Mouse (Mus musculus) heart, embryonic 13.5 days (tissue): ENCODE results near the gene Osgin1. TPM values are rescaled to one million over a fixed set of nuclear protein-coding genes. Genes with fewer than 3 reads are reported as not detected.

Experiments
- ATAC-seq: fragments of 200-750 bp; cut with Nextera tagmentation; 2 replicates; pipeline ENCODE4 v1.8.0; 2017; ENCODE audit warnings: moderate TSS enrichment; ENCODE audit not compliant: insufficient number of reproducible peaks, low FRiP score, low TSS enrichment; ENCODE audit errors: extremely low read depth
- H3K27ac ChIP-seq: fragments of 300-500 bp; sonication (generic); replicated peaks from 2 replicates; pipeline ENCODE4 v1.5.1; 2015; ENCODE audit warnings: moderate library complexity, mild to moderate bottlenecking, inconsistent platforms
- H3K27me3 ChIP-seq: fragments of 300-500 bp; sonication (generic); replicated peaks from 2 replicates; pipeline ENCODE4 v1.6.1; 2015; ENCODE audit warnings: mild to moderate bottlenecking, inconsistent platforms
- H3K36me3 ChIP-seq: fragments of 300-500 bp; sonication (generic); 2 replicates; pipeline ENCODE4 v1.6.1; 2015; ENCODE audit warnings: mild to moderate bottlenecking, inconsistent platforms
- H3K4me1 ChIP-seq: fragments of 300-500 bp; sonication (generic); 2 replicates; pipeline ENCODE4 v1.6.1; 2015; ENCODE audit warnings: inconsistent platforms
- H3K4me2 ChIP-seq: fragments of 300-500 bp; sonication (generic); 2 replicates; pipeline ENCODE4 v1.6.1; 2015; ENCODE audit warnings: inconsistent platforms, mild to moderate bottlenecking, moderate library complexity
- H3K4me3 ChIP-seq: fragments of 300-500 bp; sonication (generic); 2 replicates; pipeline ENCODE4 v1.5.1; 2015; ENCODE audit warnings: moderate library complexity, mild to moderate bottlenecking, inconsistent platforms
- H3K9ac ChIP-seq: fragments of 300-500 bp; sonication (generic); 2 replicates; pipeline ENCODE4 v1.6.1; 2015; ENCODE audit warnings: inconsistent platforms, mild to moderate bottlenecking, moderate library complexity
- H3K9me3 ChIP-seq: fragments of 300-500 bp; sonication (generic); 2 replicates; pipeline ENCODE4 v1.6.1; 2016; ENCODE audit warnings: inconsistent platforms
- WGBS: fragments of 180-500 bp; shearing (Covaris S2); methylation state at CpG from one replicate; pipeline ENCODE4 v1.1.7; 2015; ENCODE audit warnings: mixed read lengths; 5-methylcytosine and 5-hydroxymethylcytosine counted together
- polyA plus RNA-seq: library from polyadenylated mRNA; unstranded; fragments of >200 nt; fragmentation: Nextera tagmentation; extraction: Ambion mirVana; gene quantifications from 2 replicates; pipeline ENCODE4 v1.2.1, GENCODE M21; 2015

Osgin1 gene
- polyA plus RNA-seq, 1 experiment from 2014 or later: 0.51 TPM

DNA sequence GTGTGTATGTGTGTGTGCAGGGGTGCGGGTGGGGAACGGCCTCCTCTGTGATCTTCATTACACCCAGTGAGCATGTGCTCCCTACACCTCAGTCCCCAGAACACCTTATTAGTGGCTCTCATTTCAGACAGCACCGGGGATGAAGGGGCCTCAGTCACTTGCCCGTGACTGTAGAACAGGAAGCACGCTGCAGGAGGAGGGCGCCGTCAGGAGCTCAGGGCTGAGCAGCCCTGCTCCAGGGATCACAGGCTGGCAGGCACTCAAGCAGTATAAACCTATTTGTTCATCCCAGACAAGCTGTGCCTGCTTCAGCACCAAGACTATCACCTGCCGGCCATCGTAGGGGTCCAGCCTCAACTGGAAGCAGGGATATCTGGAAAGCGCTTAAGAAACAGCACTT lies 30.0 kb upstream of the Osgin1 start:
- H3K27me3 ChIP-seq: no peaks in the 10 kb centered on the region
- ATAC-seq: no peak
- no peak overlapping the region for H3K4me2 ChIP-seq
- WGBS: 75% methylated on average over 10 of the region's 10 CpGs
- peaks cover 10% of the 10 kb centered on the region for H3K4me1 ChIP-seq
- no peak overlapping the region for H3K9ac ChIP-seq
- H3K27ac ChIP-seq: no peak overlapping the region
- no peaks in the 10 kb centered on the region for H3K9me3 ChIP-seq
- no peak overlapping the region for H3K4me3 ChIP-seq
- H3K36me3 ChIP-seq: peaks cover 70% of the 10 kb centered on the region

DNA sequence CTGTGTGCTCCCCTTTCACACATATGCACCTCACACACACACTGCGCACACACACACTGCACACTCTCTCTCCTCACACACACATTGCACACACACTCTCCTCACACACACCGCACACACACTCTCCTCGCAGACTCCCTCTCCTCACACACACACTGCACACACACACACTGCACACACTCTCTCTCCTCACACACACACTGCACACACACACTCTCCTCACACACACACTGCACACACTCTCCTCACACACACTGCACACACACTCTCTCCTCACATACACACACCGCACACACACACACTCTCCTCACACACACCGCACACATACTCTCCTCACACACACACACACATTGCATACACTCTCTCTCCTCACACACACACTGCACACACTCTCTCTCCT lies 29.3 kb upstream of the Osgin1 start:
- no peak overlapping the region for H3K9ac ChIP-seq
- peaks cover 78% of the 10 kb centered on the region for H3K36me3 ChIP-seq
- no peak overlapping the region for H3K27ac ChIP-seq
- H3K9me3 ChIP-seq: no peaks in the 10 kb centered on the region
- no peak overlapping the region for H3K4me3 ChIP-seq
- H3K4me2 ChIP-seq: no peak overlapping the region
- no peak for ATAC-seq
- WGBS: 95% methylated on average over 5 of the region's 5 CpGs
- peaks cover 3% of the 10 kb centered on the region; the same call in 1 of the 2 replicates for H3K4me1 ChIP-seq
- H3K27me3 ChIP-seq: no peaks in the 10 kb centered on the region

DNA sequence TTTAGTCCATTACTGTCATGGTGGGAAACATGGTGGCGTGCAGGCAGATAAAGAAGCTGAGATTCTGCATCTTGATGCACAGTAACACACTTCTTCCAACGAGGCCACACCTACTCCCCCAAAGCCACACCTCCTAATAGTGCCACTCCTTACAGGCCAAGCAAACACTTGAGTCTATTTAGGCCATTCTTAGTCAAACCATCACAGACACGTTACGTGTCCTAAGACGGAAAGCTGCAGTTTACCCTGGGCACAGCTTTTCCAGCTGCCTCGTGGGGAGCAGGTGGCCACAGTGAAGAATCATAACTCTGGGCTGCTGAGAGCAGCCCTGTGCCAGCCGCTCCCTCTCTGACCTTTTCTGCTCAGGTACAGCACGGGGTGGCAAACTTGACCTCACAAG lies 25.6 kb upstream of the Osgin1 start:
- Histone ChIP-seq H3K9ac (no peak overlapping the region), H3K9me3 (no peaks in the 10 kb centered on the region), H3K27ac (no peak overlapping the region), H3K4me2 (no peak overlapping the region), H3K4me3 (no peak overlapping the region), H3K27me3 (peaks cover under 1% of the 10 kb centered on the region; the same call in 1 of the 2 replicates), H3K36me3 (peaks cover 78% of the 10 kb centered on the region), H3K4me1 (peaks cover 4% of the 10 kb centered on the region)
- 84% methylated on average over 8 of the region's 8 CpGs for WGBS
- ATAC-seq: no peak

DNA sequence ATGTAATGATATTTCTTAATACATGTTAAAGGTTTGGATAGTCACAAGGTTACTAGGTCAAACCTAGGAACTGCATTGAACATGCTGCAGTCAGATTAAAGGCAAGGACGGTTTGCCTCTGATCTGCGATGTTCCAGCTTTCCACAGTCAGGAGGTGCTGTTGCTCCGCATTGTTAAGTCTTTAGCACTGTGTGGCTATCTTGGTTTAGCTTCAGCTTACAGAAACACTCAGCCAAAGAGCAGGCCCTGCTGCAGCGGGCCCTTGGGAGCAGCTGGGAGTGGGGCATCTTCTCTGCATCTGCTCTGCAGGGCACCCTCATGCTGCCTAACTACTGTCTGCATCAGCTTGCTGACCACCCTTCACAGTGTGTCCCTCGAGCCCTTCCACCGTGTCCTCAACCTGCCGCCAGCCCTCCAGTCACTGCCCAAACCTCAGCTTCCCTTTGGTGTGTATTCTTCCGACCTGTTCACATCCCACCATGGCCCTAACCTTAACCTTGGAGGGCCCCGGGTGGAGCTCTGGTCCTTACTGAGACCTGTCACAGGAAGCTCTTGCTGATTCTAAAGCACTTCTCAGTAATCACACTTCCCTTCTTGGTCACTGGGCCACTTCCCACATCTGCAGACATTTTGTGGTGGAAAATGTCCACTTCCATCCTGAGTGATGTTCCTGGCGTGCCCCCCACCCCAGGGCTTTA lies 21.7 kb upstream of the Osgin1 start:
- WGBS: 48% methylated on average over 10 of the region's 10 CpGs
- H3K27ac ChIP-seq: no peak overlapping the region
- peaks cover 4% of the 10 kb centered on the region for H3K4me1 ChIP-seq
- H3K27me3 ChIP-seq: peaks cover 35% of the 10 kb centered on the region
- H3K36me3 ChIP-seq: peaks cover 45% of the 10 kb centered on the region
- no peak for ATAC-seq
- no peak overlapping the region for H3K9ac ChIP-seq
- no peaks in the 10 kb centered on the region for H3K9me3 ChIP-seq
- no peak overlapping the region for H3K4me2 ChIP-seq
- H3K4me3 ChIP-seq: no peak overlapping the region

DNA sequence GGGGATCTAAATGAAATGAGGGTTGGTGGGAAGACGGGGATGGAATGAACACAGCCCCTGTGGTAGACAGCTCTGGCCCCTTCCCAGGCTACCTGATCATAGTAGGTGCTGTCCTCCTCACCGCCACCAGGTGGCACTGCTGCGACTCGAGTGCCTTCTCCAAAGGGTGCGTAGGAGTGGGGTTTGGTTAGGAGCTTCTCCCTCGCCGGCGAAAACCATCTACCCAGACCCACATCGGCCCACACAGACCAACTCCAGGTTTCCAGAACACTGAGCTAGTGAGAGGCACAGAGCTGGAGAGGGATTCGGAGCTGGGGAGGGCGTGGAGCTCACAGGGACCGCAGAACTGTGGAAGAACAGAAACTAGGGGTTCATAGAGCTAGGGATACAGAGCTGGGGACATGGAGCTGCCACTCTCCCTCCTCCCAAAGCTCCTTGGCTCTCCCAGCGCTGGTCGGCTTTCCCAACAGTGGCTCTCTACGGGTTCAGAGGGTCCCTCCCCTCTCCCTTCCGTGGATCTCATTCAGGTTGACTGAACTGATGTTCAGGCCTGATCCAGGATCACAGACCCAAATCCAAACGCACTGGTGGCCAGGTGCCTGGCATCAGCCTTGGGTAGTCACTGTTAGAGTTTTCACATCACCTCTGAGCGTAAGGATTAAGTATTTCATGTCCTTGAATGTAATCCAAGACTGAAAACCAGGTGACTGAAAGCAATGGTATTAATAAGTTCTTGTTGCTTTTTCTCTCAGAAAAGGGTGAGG lies 21.0 kb upstream of the Osgin1 start:
- Histone ChIP-seq H3K4me3 (peak overlapping the region; percentile 38), H3K27me3 (peaks cover 38% of the 10 kb centered on the region), H3K27ac (no peak overlapping the region), H3K4me1 (peaks cover 4% of the 10 kb centered on the region), H3K9me3 (no peaks in the 10 kb centered on the region), H3K9ac (peak overlapping the region; percentile 79), H3K36me3 (peaks cover 38% of the 10 kb centered on the region), H3K4me2 (peak overlapping the region; percentile 72)
- 12% methylated on average over 18 of the region's 18 CpGs for WGBS
- ATAC-seq: no peak

- H3K27me3 ChIP-seq: peaks cover 39% of the 10 kb centered on the region
- H3K36me3 ChIP-seq: peaks cover 31% of the 10 kb centered on the region
- no peak overlapping the region for H3K4me3 ChIP-seq
- ATAC-seq: no peak
- H3K9ac ChIP-seq: 0 out of 2 replicates have a peak overlapping the region, but pooled peaks have one; percentile 15
- H3K4me1 ChIP-seq: peaks cover 4% of the 10 kb centered on the region
- no peak overlapping the region for H3K4me2 ChIP-seq
- no peaks in the 10 kb centered on the region for H3K9me3 ChIP-seq
- H3K27ac ChIP-seq: no peak overlapping the region
- 75% methylated on average over 10 of the region's 10 CpGs for WGBS
These were observed 20.3 kb upstream of the Osgin1 start for GRCm38 (mm10) chr8:119413605-119414004.

GRCm38 (mm10) chr8:119420318-119420717 lies 13.6 kb upstream of the Osgin1 start:
- Histone ChIP-seq H3K4me3 (no peak overlapping the region), H3K4me2 (no peak overlapping the region), H3K27me3 (peaks cover 27% of the 10 kb centered on the region), H3K36me3 (no peaks in the 10 kb centered on the region), H3K9ac (no peak overlapping the region), H3K4me1 (peaks cover 33% of the 10 kb centered on the region), H3K27ac (no peak overlapping the region), H3K9me3 (no peaks in the 10 kb centered on the region)
- ATAC-seq: no peak
- WGBS: 51% methylated on average over 7 of the region's 7 CpGs

GRCm38 (mm10) chr8:119421603-119422122 lies 12.3 kb upstream of the Osgin1 start:
- H3K27ac ChIP-seq: peak overlapping the region; percentile 5; the same call in 1 of the 2 replicates

GRCm38 (mm10) chr8:119422123-119422711 lies 11.7 kb upstream of the Osgin1 start:
- H3K27me3 ChIP-seq: peaks cover 13% of the 10 kb centered on the region; the same call in 1 of the 2 replicates
- peak overlapping the region; percentile 2; the same call in 1 of the 2 replicates for H3K9ac ChIP-seq
- 47% methylated on average over 9 of the region's 9 CpGs for WGBS
- no peaks in the 10 kb centered on the region for H3K9me3 ChIP-seq
- H3K4me1 ChIP-seq: peaks cover 46% of the 10 kb centered on the region
- H3K4me3 ChIP-seq: no peak overlapping the region
- ATAC-seq: peak; percentile 16; the same call in 1 of the 2 replicates
- H3K4me2 ChIP-seq: no peak overlapping the region
- H3K36me3 ChIP-seq: no peaks in the 10 kb centered on the region
- no peak overlapping the region; the same call in 1 of the 2 replicates for H3K27ac ChIP-seq

More at GRCm38 (mm10) chr8:119421603-119422122, 12.3 kb upstream of the Osgin1 start:
- H3K9ac ChIP-seq: no peak overlapping the region
- no peak overlapping the region for H3K4me2 ChIP-seq
- no peak for ATAC-seq
- WGBS: 50% methylated on average over 9 of the region's 9 CpGs
- H3K9me3 ChIP-seq: no peaks in the 10 kb centered on the region
- H3K4me1 ChIP-seq: peaks cover 46% of the 10 kb centered on the region
- H3K4me3 ChIP-seq: no peak overlapping the region
- H3K27me3 ChIP-seq: peaks cover 13% of the 10 kb centered on the region; the same call in 1 of the 2 replicates
- H3K36me3 ChIP-seq: no peaks in the 10 kb centered on the region

DNA sequence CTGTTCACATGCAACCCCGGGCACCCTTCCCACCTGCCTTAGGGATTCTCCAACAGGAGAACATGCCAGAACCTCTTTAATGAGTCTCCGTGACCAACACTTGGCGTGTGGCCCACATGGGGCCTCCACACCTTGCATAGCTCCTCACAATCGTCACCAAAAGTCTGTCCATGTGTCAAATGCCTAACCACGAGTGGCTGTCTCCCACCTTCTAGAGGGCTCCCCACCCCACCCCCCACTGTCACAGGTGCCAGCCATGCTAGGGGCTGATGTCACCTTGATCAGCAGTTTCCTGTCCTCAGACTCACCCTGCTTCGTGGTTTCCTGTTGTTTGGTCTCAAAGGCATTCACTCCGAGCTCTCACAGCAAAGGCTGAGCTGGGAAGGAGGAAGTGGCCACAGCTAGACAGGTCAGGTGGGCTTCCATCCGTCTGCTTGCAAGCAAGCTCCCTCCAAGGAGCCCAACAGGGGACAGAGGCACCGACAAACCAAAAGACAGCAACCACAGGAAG lies 10.2 kb upstream of the Osgin1 start:
- no peak for ATAC-seq
- no peaks in the 10 kb centered on the region for H3K36me3 ChIP-seq
- H3K9ac ChIP-seq: no peak overlapping the region
- no peak overlapping the region for H3K4me3 ChIP-seq
- peak overlapping the region; percentile 59 for H3K27ac ChIP-seq
- peaks cover 8% of the 10 kb centered on the region; the same call in 1 of the 2 replicates for H3K27me3 ChIP-seq
- H3K4me1 ChIP-seq: peaks cover 46% of the 10 kb centered on the region
- WGBS: 45% methylated on average over 9 of the region's 9 CpGs
- no peak overlapping the region for H3K4me2 ChIP-seq
- H3K9me3 ChIP-seq: no peaks in the 10 kb centered on the region

DNA sequence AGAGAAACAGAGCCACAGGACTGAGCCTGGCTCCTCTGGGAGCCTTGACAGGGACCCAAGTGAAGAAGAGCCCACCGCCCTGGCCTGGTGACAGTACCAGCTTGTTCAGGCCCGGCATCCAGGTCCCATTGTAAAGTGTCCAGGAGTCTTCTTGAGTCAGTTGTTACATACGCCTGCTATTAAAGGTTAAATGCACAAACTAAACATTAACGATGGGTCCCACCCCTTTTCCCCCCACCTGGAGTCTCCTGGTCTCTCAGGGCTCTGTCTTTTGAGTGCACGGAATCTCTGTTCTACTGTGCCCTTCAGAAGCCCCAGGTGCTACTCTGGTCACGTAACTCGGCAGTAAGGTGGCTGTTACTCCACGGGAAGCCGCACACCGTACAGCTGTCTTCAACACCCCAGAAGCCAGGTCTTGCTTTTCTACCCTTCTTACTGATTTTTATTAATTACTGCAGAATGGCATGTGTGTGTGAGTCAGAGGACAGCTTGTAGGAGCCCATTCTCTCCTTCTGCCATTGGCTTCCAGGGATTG lies 9.7 kb upstream of the Osgin1 start:
- Histone ChIP-seq H3K4me1 (peaks cover 50% of the 10 kb centered on the region), H3K4me2 (no peak overlapping the region), H3K4me3 (no peak overlapping the region), H3K36me3 (no peaks in the 10 kb centered on the region), H3K9ac (no peak overlapping the region), H3K9me3 (no peaks in the 10 kb centered on the region), H3K27ac (peak overlapping the region; percentile 59), H3K27me3 (peaks cover 4% of the 10 kb centered on the region; the same call in 1 of the 2 replicates)
- WGBS: 82% methylated on average over 10 of the region's 10 CpGs
- ATAC-seq: no peak
